Mouse (Mus musculus) heart, embryonic 10.5 days (tissue): ENCODE measurements at regions not wholly inside any gene's neighbourhood (a gene's known extent, or its start where the extent isn't known, plus 50 kb on each side); places are given as distances from the start of the nearest gene placed in this dataset.
A peak's percentile ranks its signal among the peaks of the same experiment; 100 is the strongest.

Source experiments
- DNase-seq: peaks from one replicate; pipeline ENCODE4 v3.0.0-alpha.2; 2017; ENCODE audit warnings: low spot score
- H3K27ac ChIP-seq: fragments of 300-500 bp; sonication (generic); 2 replicates; pipeline ENCODE4 v1.5.1; 2016; ENCODE audit warnings: mild to moderate bottlenecking
- H3K27me3 ChIP-seq: fragments of 300-500 bp; sonication (generic); 2 replicates; pipeline ENCODE4 v1.6.1; 2016; ENCODE audit warnings: mild to moderate bottlenecking; ENCODE audit not compliant: poor library complexity, insufficient read depth, severe bottlenecking
- H3K36me3 ChIP-seq: fragments of 300-500 bp; sonication (generic); 2 replicates; pipeline ENCODE4 v1.6.1; 2016; ENCODE audit warnings: mild to moderate bottlenecking, moderate library complexity
- H3K4me1 ChIP-seq: fragments of 300-500 bp; sonication (generic); 2 replicates; pipeline ENCODE4 v1.6.1; 2016; ENCODE audit warnings: mild to moderate bottlenecking
- H3K4me3 ChIP-seq: fragments of 300-500 bp; sonication (generic); 2 replicates; pipeline ENCODE4 v1.5.1; 2016; ENCODE audit warnings: mild to moderate bottlenecking, moderate library complexity
- H3K9me3 ChIP-seq: fragments of 300-500 bp; sonication (generic); 2 replicates; pipeline ENCODE4 v1.6.1; 2016; ENCODE audit warnings: mild to moderate bottlenecking, moderate library complexity
- WGBS: fragments of 180-500 bp; shearing (Covaris S2); methylation state at CpG from one replicate; pipeline ENCODE4 v1.1.7; 2016; 5-methylcytosine and 5-hydroxymethylcytosine counted together

DNA sequence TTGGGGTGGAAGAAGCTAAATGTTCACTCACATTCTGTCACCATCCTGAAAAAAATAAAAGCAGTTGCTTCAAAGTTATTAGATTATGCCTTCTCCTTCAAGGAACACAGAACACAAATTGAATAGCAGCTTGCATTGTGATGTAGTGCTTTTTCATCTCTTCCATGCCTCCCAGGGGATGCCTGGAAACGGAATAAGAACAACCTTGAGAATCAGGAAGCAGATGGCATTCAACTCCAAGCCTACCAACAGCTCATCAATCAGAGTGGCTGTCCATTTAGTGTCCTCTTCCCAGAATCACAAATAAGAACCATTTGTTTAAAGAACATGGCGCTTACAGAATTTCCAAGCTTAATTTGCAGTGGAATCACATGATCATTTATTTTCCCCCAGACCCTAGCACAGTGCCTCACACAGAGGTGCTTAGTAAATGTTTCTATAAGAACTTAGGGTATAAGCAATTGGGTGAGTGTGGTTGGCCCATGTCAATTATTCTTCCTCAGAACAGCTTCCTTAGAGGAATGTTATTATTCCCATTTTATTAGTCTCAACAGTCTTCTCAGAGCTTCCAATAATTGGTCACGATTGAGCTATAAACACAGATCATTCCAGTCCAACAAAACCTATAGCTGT is 70.6 kb upstream of the C1qtnf7 start:
- Histone ChIP-seq H3K9me3 (no peaks in the 10 kb centered on the region), H3K36me3 (no peaks in the 10 kb centered on the region), H3K4me3 (no peak overlapping the region), H3K27ac (no peak overlapping the region), H3K27me3 (no peaks in the 10 kb centered on the region), H3K4me1 (no peaks in the 10 kb centered on the region)
- WGBS, result 61% methylated on average over 3 of the region's 3 CpGs
- no peak for DNase-seq

DNA sequence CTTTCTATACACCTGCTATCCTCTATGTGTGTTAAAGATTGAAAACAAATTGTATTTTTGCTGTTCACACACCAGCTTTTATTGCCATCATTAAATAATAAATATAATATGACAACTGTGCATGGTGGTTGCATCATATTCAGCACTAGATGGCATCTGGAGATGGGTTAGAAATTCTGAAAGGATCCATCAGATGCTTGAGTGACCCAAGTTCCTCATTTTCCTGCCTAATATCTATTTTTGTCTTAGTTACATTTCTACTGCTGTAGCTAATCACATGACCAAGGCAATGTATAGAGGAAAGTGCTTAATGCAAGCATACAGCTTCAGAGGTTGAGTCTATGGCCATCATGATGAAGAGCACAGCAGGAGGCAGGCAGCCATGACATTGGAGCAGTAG is 69.7 kb upstream of the C1qtnf7 start:
- H3K4me1 ChIP-seq, result no peaks in the 10 kb centered on the region
- no peaks in the 10 kb centered on the region for H3K36me3 ChIP-seq
- no peaks in the 10 kb centered on the region for H3K27me3 ChIP-seq
- H3K9me3 ChIP-seq, result no peaks in the 10 kb centered on the region
- no peak overlapping the region for H3K4me3 ChIP-seq
- no peak for DNase-seq
- H3K27ac ChIP-seq, result no peak overlapping the region

DNA sequence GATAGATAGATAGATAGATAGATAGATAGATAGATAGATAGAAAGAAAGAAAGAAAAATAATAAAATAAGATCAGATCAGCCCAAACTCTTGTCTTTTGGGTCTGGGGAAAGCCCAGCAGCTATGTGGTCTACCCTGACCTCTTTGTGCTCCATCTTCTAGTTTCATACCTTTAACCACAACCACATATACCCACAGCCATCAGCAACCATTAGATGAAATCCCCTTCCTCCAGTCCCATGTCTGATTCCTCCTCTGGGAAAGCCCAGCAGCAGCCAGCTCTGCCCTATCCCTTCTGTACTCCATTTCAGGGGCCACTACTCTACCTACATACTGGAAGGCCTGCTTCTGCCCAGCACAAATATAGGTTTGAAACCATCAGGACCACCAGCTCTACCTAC is 69.0 kb upstream of the C1qtnf7 start:
- H3K36me3 ChIP-seq, result no peaks in the 10 kb centered on the region
- no peaks in the 10 kb centered on the region for H3K9me3 ChIP-seq
- H3K27me3 ChIP-seq, result no peaks in the 10 kb centered on the region
- H3K27ac ChIP-seq, result no peak overlapping the region
- DNase-seq, result no peak
- no peak overlapping the region for H3K4me3 ChIP-seq
- H3K4me1 ChIP-seq, result no peaks in the 10 kb centered on the region

DNA sequence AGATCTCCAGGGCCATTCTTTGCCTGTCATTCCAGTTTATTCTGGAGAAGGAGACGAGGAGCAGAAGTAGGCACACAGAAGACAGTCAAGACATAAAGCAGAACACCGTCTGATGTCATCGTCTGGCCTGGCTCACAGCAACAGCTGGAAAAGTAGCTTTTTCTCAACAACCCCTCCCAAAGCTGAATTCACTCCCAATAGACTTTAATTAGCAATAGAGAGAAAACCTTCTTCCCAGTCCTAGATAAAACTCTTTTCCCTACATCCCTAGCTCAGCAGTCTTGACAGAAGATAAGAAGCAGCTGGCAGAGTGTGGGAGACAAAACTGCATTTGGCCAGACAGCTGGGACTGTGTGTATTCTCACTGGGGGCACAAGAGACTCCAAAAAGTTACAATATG is 59.3 kb upstream of the C1qtnf7 start:
- no peaks in the 10 kb centered on the region for H3K9me3 ChIP-seq
- DNase-seq, result peak; percentile 85
- 23% methylated on average over 3 of the region's 3 CpGs for WGBS
- H3K36me3 ChIP-seq, result no peaks in the 10 kb centered on the region
- H3K4me3 ChIP-seq, result no peak overlapping the region
- H3K4me1 ChIP-seq, result peaks cover 7% of the 10 kb centered on the region; the same call in 1 of the 2 replicates
- H3K27ac ChIP-seq, result no peak overlapping the region
- H3K27me3 ChIP-seq, result no peaks in the 10 kb centered on the region

DNA sequence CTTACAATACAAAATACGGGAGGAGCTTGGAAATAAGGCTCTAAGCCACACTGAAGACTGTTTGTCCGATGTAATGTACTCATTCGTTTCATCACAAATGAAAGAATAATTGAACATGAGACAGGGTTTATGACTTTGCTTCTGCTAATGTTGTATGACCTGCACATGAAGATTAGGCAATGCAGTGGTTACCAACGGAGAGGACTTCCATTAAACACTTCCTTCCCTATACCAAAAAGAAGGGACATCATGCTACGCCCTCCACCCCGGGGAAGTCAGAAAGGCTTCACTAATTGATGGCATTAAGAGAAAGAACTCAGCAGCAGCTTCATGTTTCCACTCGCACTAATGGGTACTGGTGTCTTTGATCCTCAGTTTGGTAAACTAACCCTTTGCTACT is 57.6 kb upstream of the C1qtnf7 start:
- Histone ChIP-seq H3K9me3 (no peaks in the 10 kb centered on the region), H3K27ac (no peak overlapping the region), H3K4me1 (peaks cover 7% of the 10 kb centered on the region; the same call in 1 of the 2 replicates), H3K4me3 (no peak overlapping the region), H3K27me3 (no peaks in the 10 kb centered on the region), H3K36me3 (no peaks in the 10 kb centered on the region)
- WGBS, result 76% methylated on average over 7 of the region's 7 CpGs
- DNase-seq, result no peak

DNA sequence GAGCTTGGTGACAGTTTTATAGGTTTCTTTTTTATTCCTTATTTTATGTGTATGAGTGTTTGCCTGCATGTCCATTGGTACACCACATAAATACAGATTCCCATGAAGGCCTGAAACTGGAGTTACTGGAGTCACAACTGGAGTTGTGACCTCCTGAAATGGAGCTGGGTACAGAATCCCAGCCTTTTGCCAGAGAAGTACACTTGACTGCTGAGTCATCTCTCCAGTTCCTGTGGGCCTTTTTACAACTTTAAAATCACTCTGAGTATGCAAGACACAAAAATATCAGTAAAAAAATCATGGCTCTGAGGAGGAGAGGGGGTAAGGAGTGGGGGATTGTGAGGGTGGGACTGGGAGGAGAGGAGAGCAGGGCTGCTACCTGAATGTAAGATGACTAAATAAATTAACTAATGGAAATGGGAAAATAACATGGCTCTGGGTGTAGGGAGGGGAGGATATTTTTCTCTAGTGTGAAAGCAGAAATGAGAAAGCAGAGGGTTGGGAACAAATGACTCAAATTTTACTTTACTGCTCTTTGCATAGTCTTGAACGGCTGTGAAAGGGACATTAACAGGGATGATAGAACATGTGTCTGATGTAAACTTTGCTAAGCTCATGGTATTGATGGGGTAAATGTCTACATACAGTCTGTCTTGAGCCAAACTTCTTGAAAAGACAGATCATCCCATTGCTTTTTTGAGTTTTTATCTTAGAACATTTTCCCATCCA is 53.2 kb upstream of the C1qtnf7 start:
- no peaks in the 10 kb centered on the region for H3K27me3 ChIP-seq
- H3K4me3 ChIP-seq, result no peak overlapping the region
- no peak for DNase-seq
- H3K36me3 ChIP-seq, result no peaks in the 10 kb centered on the region
- no peaks in the 10 kb centered on the region for H3K4me1 ChIP-seq
- H3K27ac ChIP-seq, result no peak overlapping the region
- no peaks in the 10 kb centered on the region for H3K9me3 ChIP-seq
- WGBS, result 82% methylated on average over 1 of the region's 1 CpGs
